Mouse (Mus musculus) hematopoietic stem cell, adult 5-6 weeks (primary cell): ENCODE measurements at regions not wholly inside any gene's neighbourhood (a gene's known extent, or its start where the extent isn't known, plus 50 kb on each side); places are given as distances from the start of the nearest gene placed in this dataset.

ENCODE experiments used
- ATAC-seq, 2 experiments: fragments of 125-278 bp in 1 of 2; replicated peaks in 1 of 2; 2 replicates each; pipeline ENCODE4 v1.8.0; 2016 to 2017; ENCODE audit warnings: inconsistent platforms in 2 of 2, mild to moderate bottlenecking in 2 of 2, moderate number of reproducible peaks in 2 of 2, low read depth in 1 of 2, moderate TSS enrichment in 1 of 2; ENCODE audit not compliant: low FRiP score in 2 of 2, poor library complexity in 2 of 2, severe bottlenecking in 2 of 2, insufficient read depth in 1 of 2, low TSS enrichment in 1 of 2

GRCm38 (mm10) chr15:62712543-62713131, 1132.3 kb downstream of the Gsdmc2 start:
- no peak for ATAC-seq

GRCm38 (mm10) chr15:62712060-62712542, 1132.9 kb downstream of the Gsdmc2 start:
- no peak for ATAC-seq

DNA sequence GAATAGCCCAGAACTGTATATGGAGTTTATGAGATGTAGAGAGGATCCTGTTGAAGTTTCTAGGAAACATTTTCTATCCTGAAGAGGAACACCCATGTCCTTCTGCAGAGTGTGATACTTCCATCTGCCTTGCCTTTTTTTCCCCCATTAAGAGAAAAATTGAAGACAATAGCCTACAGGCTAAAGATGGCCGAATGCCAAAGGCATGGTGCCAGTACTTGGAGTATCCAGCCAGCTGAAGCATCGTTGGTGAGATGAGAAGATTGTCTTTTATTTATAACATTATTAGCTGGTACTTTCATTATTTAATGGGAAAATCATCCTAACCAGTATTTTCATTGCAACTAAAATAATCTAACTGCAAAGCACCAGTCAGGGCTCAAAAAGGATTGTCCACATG, 1135.4 kb downstream of the Gsdmc2 start:
- ATAC-seq = no peak

DNA sequence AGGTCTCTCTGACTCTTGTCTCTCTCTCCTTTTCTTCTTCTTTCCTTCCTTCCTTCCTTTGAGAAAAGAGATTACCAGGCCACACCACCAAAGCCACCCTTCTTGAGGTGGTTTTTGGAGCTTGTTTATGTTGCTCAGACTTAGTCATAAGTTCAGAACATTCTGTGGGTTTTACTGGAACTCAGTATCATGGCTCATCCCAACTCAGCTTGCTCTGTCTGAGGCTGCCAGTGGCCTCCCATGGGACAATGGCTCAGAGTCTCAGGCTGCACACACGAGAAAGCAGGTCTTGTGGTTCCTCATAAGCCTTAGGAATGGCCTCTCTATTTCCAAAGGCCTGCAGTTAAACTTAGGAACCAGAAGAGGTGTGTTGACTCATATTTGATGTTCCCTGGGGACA, 1146.4 kb downstream of the Gsdmc2 start:
- ATAC-seq = no peak

- no peak for ATAC-seq
Observed at GRCm38 (mm10) chr15:62694734-62695133, 1150.2 kb downstream of the Gsdmc2 start.

DNA sequence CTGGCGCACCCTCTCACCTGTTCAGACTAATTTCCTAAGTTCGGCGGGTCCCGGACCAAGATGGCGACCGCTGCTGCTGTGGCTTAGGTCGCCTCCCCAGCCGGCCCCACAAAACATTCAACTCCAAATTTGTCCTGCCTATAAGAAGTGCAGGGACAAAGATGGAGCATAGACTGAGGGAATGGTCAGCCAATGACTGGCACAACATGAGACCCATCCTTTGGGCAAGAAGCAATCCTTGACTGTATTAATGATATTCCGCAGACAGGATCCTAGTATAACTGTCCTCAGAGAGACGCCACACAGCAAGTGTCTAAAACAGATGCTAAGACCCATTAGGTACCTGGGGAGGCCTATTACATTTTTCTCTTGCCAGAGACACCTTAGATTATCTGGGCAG, 1151.3 kb downstream of the Gsdmc2 start:
- no peak for ATAC-seq

DNA sequence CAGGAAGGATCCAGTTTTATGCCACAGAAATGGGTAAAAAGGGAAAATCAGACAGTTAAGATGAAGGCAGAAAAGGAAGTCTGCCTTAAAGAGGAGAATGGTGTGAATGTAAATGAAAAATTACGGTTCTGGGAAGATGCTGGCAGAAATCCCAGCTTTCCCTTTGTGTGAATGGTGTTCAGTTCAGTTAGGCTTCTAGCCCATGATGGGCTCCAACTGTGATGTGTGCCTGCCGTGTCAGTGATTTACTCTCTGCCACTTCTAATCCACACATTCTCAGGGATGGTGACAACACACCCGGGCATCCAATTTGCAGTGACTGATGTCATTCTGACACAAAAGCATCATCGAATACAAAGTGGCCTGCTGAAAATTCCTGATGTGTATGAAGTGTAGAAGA, 1171.6 kb downstream of the Gsdmc2 start:
- ATAC-seq = no peak

- ATAC-seq = no peak
Observed at GRCm38 (mm10) chr15:62670026-62670425, 1175.0 kb downstream of the Gsdmc2 start.

- ATAC-seq = no peak
Observed at GRCm38 (mm10) chr15:62659096-62659495, 1185.9 kb downstream of the Gsdmc2 start.

DNA sequence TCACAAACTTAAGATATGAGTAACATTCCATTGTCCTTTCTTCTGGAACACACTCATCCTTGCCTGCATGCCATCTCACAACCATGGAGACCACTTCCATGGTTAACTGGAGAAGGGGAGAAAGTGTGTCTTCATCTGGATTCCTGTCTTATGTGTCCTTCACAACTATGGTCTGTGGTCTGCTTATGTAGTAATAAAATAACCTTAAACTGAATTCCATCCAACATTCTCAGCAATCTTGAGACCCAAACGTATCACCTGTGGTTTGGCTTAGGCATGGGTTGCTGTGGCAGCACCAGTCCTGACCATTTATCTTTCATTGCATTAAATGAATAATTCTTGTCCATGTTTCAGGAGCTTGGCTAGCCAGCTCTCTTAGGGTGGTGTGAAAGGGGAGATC, 1186.3 kb downstream of the Gsdmc2 start:
- ATAC-seq = no peak

GRCm38 (mm10) chr15:62646476-62647168, 1198.4 kb downstream of the Gsdmc2 start:
- ATAC-seq = no peak

DNA sequence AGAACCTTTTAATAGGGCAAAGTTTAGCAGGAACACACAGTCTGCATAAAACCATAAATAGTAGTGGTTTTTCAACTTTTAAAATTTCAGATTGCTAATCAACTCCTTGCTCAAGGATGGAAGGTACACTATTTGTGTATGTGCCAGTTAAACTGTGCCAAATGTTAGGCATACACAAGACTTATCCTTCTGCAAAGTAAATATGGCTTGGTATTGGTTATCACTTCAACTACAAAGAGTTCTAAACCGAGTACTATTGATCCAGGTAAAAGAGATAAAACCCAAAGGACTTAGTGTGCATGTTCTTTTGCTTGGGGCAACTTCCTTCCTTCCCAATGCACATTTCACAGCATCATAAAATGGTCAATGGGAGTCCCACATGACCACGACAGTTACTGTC, 1200.2 kb downstream of the Gsdmc2 start:
- no peak for ATAC-seq

- ATAC-seq = no peak
Observed at GRCm38 (mm10) chr15:62644296-62644695, 1200.7 kb downstream of the Gsdmc2 start.

GRCm38 (mm10) chr15:62641051-62641710, 1203.8 kb downstream of the Gsdmc2 start:
- ATAC-seq = no peak

DNA sequence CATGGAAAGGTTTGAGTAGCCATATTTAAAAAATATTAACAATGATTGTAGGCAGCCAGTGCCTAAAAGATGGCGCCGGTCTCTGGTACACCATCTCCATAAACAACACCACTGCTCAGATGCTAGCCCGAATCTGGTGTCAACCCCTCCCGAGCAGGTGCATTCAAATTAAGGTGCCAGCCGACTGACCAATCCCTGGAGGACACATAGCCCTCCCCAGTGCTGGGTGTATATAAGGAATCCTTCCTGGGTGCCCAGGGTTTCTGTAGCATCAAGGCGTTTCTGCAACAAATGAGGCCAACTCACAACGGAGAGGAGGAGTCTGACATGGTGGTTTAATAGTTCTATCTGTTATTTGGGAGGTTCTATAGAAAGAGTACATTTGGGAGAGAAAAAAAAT, 1219.6 kb downstream of the Gsdmc2 start:
- ATAC-seq = no peak

GRCm38 (mm10) chr15:62616042-62616441, 1228.9 kb downstream of the Gsdmc2 start:
- ATAC-seq = no peak

DNA sequence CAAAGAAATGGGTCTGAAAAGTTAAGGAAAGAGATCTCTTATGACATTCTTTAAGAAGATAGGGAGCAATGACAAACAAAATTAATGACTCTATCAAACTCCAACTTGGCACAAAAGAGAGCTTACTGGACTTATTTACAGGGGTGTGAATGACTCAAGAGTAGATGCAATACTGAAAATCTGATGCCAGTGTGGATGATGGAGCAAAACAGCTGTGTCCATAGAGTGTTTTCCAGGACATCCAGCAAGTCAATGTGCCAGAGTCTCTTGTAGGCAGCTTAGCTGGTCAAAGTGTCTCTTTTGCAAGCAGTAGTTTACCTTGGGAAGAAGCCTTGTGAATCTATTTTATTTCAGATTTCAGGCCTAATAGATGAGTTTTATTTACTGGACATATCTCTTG, 1248.2 kb downstream of the Gsdmc2 start:
- no peak for ATAC-seq

DNA sequence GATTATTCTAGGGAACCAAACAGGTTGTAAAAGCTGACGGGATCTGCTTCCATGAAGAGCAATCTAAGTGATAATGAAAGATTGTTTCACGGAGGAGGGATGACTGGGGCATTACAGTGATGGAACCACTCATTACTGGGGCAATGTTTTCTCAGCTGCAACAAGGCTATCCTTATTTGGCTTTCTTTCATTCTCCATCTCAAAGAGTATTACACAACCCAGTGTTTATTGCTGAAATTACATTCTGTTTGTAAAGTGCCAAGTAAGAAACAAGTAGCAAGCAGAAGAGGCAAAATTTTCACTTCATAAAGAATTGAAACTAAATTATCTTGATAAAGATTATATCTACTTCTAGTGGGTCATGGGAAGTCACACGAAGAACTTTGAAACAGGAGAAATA, 1256.4 kb downstream of the Gsdmc2 start:
- ATAC-seq = no peak

GRCm38 (mm10) chr15:62578788-62579187, 1266.2 kb downstream of the Gsdmc2 start:
- ATAC-seq = no peak
